Comparison of ENCODE assay signal across 10 mouse cellular contexts in the genomic region with DNA sequence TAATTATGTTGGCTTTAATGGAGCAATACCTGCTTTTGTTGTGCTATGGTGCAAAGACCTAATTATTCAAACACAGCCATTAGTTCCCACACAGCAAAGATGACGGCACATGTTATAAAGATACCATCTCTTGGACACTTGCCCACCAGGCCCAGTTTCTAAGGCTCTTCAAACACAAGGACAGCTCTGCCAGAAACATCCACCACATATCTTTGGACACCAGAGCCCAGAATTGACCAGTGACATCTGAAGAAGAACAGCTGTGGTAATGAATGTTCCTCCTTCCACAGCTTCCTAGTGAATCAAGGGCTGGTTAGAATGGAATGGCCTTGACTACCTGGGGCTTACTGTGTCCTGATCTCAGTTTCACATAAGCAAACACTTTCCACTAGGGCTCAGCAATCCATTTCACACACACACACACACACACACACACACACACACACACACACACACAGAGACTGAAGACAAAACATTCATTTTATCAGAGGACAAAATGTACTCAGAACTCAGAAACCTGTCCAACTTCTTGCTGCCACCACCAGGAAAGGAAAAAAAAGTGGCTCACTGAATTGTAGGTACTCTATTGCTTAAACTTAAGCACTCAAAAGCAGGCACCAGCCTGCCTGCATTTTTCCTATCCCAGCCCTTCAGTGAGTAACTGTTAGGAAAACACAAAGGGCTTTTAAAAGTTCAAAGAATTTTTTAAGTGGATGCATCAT. TPM values are rescaled to one million over a fixed set of nuclear protein-coding genes. Genes with fewer than 3 reads are reported as not detected.
A peak's percentile ranks its signal among the peaks of the same experiment; 100 is the strongest.
DNase-seq lines count a peak whose midpoint lies in the region; ATAC-seq and TF ChIP-seq lines count a peak whose summit lies in the region.
"Had no signal": no experiment of that assay in that cellular context is flagged by ENCODE, and none has a peak within 500 bp of the region (broad histone marks: within the 10 kb centered on the region; RNA-seq: fewer than 3 reads in every experiment).

No protein-coding gene starts in this region.

- H3K4me3 ChIP-seq in lung, embryonic 14.5 days (ENCODE audit: low read depth, low read length), result no peak overlapping the region
- H3K4me3 ChIP-seq in hindbrain, embryonic 12.5 days, result no peak overlapping the region

- H3K36me3 ChIP-seq in lung, embryonic 14.5 days (ENCODE audit: insufficient read depth), result no peaks in the 10 kb centered on the region
- no peaks in the 10 kb centered on the region for H3K36me3 ChIP-seq in hindbrain, embryonic 12.5 days

- peaks cover 18% of the 10 kb centered on the region for H3K4me1 ChIP-seq in lung, embryonic 14.5 days (ENCODE audit: insufficient read depth)
- H3K4me1 ChIP-seq in hindbrain, embryonic 12.5 days, result no peaks in the 10 kb centered on the region

- peak; percentile 54 for DNase-seq in urinary bladder, postnatal 14 days (ENCODE audit: low spot score)
- DNase-seq in urinary bladder, postnatal 10 days (ENCODE audit: low spot score), result no peak
- peak; percentile 19 to 38 for DNase-seq in heart, postnatal 14 days
- peak; percentile 95 for DNase-seq in lung, embryonic 14.5 days
- DNase-seq in urinary bladder, postnatal 4 days (ENCODE audit: low spot score in 2 of 2), result peak; percentile 28 to 63
- DNase-seq in left cerebral cortex, postnatal 10 days (ENCODE audit: extremely low spot score in 1 of 2, low spot score in 2 of 2), result no peak
- DNase-seq in layer of hippocampus, postnatal 10 days (ENCODE audit: low spot score in 2 of 2), result no peak

- no peaks in the 10 kb centered on the region for H3K9me3 ChIP-seq in lung, embryonic 14.5 days (ENCODE audit: low read depth, low read length)
- no peaks in the 10 kb centered on the region for H3K9me3 ChIP-seq in hindbrain, embryonic 12.5 days (replicated peaks)

- 33% methylated on average over 1 of the region's 1 CpGs for WGBS in lung, embryonic 14.5 days
- WGBS in hindbrain, embryonic 12.5 days, result 78% methylated on average over 1 of the region's 1 CpGs

- intact Hi-C loops in heart, postnatal 14 days (cut with DNase I), result no loop called here
- intact Hi-C loops in left cerebral cortex, postnatal 10 days (cut with DNase I), result no loop called here

- ATAC-seq in lung, embryonic 14.5 days (ENCODE audit: insufficient read depth), result peak; percentile 67
- ATAC-seq in hindbrain, embryonic 12.5 days (ENCODE audit: low FRiP score), result no peak

- no peaks in the 10 kb centered on the region for H3K27me3 ChIP-seq in lung, embryonic 14.5 days (ENCODE audit: insufficient read depth, low read length)
- no peaks in the 10 kb centered on the region for H3K27me3 ChIP-seq in hindbrain, embryonic 12.5 days

- H3K4me2 ChIP-seq in lung, embryonic 14.5 days, result 0 out of 2 replicates have a peak overlapping the region, but pooled peaks have one; percentile 7
- H3K4me2 ChIP-seq in hindbrain, embryonic 12.5 days (replicated peaks), result no peak overlapping the region
- H3K4me2 ChIP-seq: hindbrain, embryonic 14.5 days had no signal

- no peak overlapping the region for H3K9ac ChIP-seq in lung, embryonic 14.5 days
- H3K9ac ChIP-seq in hindbrain, embryonic 12.5 days, result no peak overlapping the region
- H3K9ac ChIP-seq: hindbrain, embryonic 14.5 days; liver, embryonic 14.5 days had no signal

- H3K27ac ChIP-seq in lung, embryonic 14.5 days (ENCODE audit: low read depth), result peak overlapping the region; percentile 76
- H3K27ac ChIP-seq in hindbrain, embryonic 12.5 days, result no peak overlapping the region
- H3K27ac ChIP-seq: hindbrain, embryonic 14.5 days; liver, embryonic 14.5 days had no signal

- no peak for TF ChIP-seq CTCF in lung, embryonic 14.5 days (IDR thresholded peaks at IDR 0.05; ENCODE audit: low read depth)

RNA-seq across cellular contexts. Expression of gene Efcab1, which starts 33.7 kb away (rescaled TPM):
- not detected for total RNA-seq in heart, postnatal 14 days (2021)
- polyA plus RNA-seq in lung, embryonic 14.5 days (2014; fragmentation: Nextera tagmentation; extraction: Ambion mirVana), result 8.6 and 11.1 TPM in 2 replicates
- 1 to 10 TPM; 7.1 to 8.6 TPM for total RNA-seq in left cerebral cortex, postnatal 10 days (2021)
- 1 to 10 TPM; 6.1 to 6.6 TPM for total RNA-seq in layer of hippocampus, postnatal 10 days (2021)
- polyA plus RNA-seq in hindbrain, embryonic 12.5 days (2016; fragmentation: Nextera tagmentation; extraction: Ambion mirVana), result 16.5 and 17.6 TPM in 2 replicates

Comparison
In these comparisons a context has a peak if more than half of its experiments do, and no peak if none do; other contexts are left out.
1. DNase-seq: peak in urinary bladder, postnatal 14 days (single experiment), heart, postnatal 14 days (2 of 2), lung, embryonic 14.5 days (single experiment) and urinary bladder, postnatal 4 days (2 of 2); none in urinary bladder, postnatal 10 days (single experiment), left cerebral cortex, postnatal 10 days (0 of 2) and layer of hippocampus, postnatal 10 days (0 of 2).
2. RNA of gene Efcab1, which starts 33.7 kb away (total RNA-seq): 7.1 to 8.6 TPM in left cerebral cortex, postnatal 10 days and 6.1 to 6.6 TPM in layer of hippocampus, postnatal 10 days; not detected in heart, postnatal 14 days; every median in the first group is over 4 times any median in the second.